Mouse (Mus musculus) inflammation-experienced regulatory T-cells (primary cell): Measurements from ENCODE around the gene Ttc30a2. TPM values are rescaled to one million over a fixed set of nuclear protein-coding genes. Genes with fewer than 3 reads are reported as not detected.

Source experiments
- polyA plus RNA-seq, 2 experiments: library from polyadenylated mRNA; unstranded; fragments of 100-300 nt; shearing (Covaris generic); gene quantifications; one replicate each; pipeline ENCODE4 v1.2.1; 2017

Ttc30a2 gene
- polyA plus RNA-seq: not detected

DNA sequence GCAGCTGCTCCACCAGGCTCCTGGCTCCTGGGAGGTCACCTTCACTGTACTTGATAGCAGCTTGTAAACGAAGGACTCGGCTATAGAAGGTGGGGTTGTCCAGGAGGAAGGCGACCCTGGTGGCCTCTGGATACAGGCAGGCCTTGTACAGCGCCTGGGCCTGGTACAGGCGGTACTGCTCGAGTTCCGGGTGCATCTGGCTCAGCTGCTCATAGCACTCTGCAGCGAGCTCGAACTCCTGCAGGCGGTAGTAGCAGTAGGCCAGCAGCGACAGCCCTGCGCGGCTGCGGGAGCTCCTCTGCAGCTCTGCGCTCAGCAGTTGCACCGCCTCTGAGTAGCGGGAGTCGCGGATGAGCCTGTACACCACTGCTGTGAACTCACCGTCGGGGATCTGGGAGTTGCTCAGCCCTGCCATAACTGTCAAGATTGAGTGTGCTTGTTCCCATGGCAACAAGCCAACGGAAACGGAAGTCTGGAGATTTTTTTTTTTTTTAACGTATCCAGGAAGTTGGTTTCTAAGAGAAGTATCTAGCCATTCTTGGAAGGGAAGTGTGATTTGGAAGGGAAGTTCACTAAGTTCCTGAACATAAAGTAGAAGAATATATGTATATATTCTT, at the start of gene Ttc30a2:
Gene Ttc30a2, minus strand, starts transcription at position 419 of the 617 bp plus-strand sequence.

DNA sequence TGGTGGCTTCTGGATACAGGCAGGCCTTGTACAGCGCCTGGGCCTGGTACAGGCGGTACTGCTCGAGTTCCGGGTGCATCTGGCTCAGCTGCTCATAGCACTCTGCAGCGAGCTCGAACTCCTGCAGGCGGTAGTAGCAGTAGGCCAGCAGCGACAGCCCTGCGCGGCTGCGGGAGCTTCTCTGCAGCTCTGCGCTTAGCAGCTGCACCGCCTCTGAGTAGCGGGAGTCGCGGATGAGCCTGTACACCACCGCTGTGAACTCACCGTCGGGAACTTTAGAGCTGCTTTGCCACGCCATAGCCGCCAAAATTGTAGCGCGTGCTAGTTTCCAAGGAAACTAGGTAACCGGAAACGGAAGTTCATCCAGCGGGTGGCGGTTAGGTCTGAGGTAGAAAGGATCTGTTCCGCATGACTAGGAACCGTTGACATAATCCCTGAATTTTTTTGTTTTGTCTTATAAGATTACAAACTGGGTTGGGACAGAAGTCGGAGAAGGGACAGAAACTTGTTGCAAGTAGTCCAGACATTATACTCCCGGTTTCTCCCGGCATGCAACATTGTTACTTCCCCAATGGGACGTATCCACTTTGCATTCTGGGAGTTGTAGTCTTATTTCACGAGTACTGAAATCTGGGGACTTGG, 3.6 kb upstream of the Ttc30a2 start, which contains the start of gene Ttc30a1:
Gene Ttc30a1, minus strand, starts transcription at position 528 of the 642 bp plus-strand sequence.

DNA sequence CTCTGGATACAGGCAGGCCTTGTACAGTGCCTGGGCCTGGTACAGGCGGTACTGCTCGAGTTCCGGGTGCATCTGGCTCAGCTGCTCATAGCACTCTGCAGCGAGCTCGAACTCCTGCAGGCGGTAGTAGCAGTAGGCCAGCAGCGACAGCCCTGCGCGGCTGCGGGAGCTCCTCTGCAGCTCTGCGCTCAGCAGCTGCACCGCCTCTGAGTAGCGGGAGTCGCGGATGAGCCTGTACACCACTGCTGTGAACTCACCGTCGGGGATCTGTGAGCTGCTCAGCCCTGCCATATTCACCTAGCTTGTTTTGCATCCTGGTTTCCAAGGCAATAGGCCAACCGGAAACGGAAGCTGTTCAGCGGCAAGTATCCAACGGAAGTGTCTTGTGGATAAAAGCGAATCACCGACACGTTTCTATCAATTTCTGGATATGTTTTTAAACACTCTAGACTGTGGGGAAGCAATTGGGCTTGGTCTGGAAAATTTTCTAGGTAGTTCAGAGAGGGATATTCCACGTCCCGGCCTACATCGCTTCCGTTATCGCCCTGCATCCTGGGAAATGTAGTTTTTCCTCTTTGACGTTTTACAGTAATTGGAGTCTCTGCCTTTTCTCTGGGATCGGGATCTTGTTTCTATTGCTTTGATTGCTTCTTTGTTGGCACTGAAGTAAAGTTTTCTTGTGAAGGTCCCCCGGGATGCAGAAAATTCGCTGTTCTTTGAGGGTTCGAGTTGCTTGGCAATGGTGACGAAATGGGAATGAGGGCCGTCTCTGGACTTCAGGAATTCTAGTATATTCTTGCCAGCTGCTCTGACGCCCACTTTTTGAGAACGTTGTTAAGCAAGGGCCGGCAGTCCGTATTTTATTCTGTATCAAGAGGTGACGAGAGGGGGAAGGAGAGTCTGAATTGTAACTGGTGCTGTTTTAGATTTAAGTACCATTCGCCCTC, 39.6 kb downstream of the Ttc30a2 start, which contains the start of gene Ttc30b:
Gene Ttc30b, minus strand, starts transcription at position 469 of the 947 bp plus-strand sequence.

Other genes starting within 250 kb of the Ttc30a2 start
- gene Agps, start 146.0 kb downstream of the Ttc30a2 start, polyA plus RNA-seq: 10 to 100 TPM; 52.8 to 71.8 TPM
- 1 to 10 TPM in 1 of 2 experiments, under 1 TPM in 1; 0.91 to 2.8 TPM for gene Ttc30b, start 39.6 kb downstream of the Ttc30a2 start, polyA plus RNA-seq
- gene Ttc30a1, start 3.8 kb upstream of the Ttc30a2 start, polyA plus RNA-seq: 1 to 10 TPM; 1.0 TPM